Mouse (Mus musculus): ENCODE measurements around the gene Ifng. TPM values are rescaled to one million over a fixed set of nuclear protein-coding genes. Genes with fewer than 3 reads are reported as not detected.

Ifng gene
- total RNA-seq, 2 experiments from 2014 or later, result not detected

- DNase-seq (ENCODE audit: low spot score in 2 of 2), result no peak
Measured at GRCm38 (mm10) chr10:118479244-118479643, 38.4 kb downstream of the Ifng start.

DNA sequence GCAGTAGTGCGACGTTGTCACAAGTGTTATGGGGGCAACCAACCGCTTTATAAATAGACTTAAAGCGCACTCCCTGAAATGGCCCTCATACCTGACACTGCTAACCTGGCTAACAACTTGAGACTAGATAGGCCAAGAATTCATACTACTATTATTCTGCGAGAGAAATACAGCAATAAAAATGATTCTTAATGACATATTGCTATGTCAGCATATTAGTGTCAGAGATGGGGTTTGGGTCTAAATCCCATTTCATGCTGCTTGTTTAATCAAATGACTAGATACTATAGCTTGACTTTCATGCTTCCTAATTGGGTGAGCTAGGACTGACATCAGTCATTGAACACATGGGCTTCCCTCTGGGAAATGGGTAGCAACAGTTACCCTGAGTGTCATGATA, 39.3 kb downstream of the Ifng start:
- no peak for DNase-seq (ENCODE audit: low spot score in 2 of 2)

DNA sequence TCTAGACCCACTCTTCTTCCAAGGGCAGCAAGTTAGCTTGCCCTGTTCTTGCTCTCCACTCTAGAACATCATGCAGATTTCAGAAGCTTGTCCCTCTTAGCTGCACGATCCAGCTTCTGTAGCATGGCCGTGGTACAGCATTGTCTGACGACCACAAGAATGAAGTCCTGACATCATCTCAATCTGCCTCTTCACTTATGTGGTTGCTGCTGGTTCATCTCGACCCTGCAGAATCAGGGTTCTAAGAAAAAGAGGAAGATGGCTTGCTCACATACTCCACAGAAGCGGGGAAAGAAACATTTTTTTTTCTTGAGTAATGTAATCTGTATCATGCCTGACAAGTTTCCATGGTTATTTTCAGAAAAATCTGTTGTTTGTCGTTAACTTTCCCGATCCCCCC, 39.9 kb downstream of the Ifng start:
- DNase-seq (ENCODE audit: low spot score in 2 of 2), result no peak

GRCm38 (mm10) chr10:118494109-118494508, 53.3 kb downstream of the Ifng start:
- DNase-seq (ENCODE audit: low spot score in 2 of 2), result no peak

- no peak for DNase-seq (ENCODE audit: low spot score in 2 of 2)
Measured at GRCm38 (mm10) chr10:118495362-118495761, 54.5 kb downstream of the Ifng start.

Other genes with a start within 250 kb of the Ifng start
- not detected for gene Il22, start 236.1 kb upstream of the Ifng start, total RNA-seq (2021)
- gene Gm32717, start 200.3 kb upstream of the Ifng start, total RNA-seq (2021), result under 1 TPM; 0.42 to 0.63 TPM
- under 1 TPM; 0.42 to 0.63 TPM for gene Gm32802, start 182.4 kb upstream of the Ifng start, total RNA-seq (2021)
- not detected for gene Iltifb, start 146.0 kb upstream of the Ifng start, total RNA-seq (2021)
- not detected for gene Gm9040, start 114.1 kb upstream of the Ifng start, total RNA-seq (2021)
- gene Gm9044, start 108.6 kb upstream of the Ifng start, total RNA-seq (2021), result not detected
- not detected for gene Gm9045, start 103.2 kb upstream of the Ifng start, total RNA-seq (2021)
- not detected for gene Gm9046, start 97.8 kb upstream of the Ifng start, total RNA-seq (2021)
- not detected for gene Gm9048, start 92.4 kb upstream of the Ifng start, total RNA-seq (2021)
- not detected for gene Gm9049, start 86.9 kb upstream of the Ifng start, total RNA-seq (2021)

All from adrenal gland, adult 18-20 months (tissue).